Mouse (Mus musculus) olfactory bulb, adult 2 months (tissue): ENCODE data around the gene Glb1.

Source experiments
- CTCF ChIP-seq: fragments of 200-500 bp; IDR thresholded peaks from 2 replicates; pipeline ENCODE4 v1.5.1; 2012; ENCODE audit warnings: low read depth, mild to moderate bottlenecking, low read length, moderate library complexity; ENCODE audit not compliant: insufficient read depth
- POLR2A ChIP-seq: fragments of 200-500 bp; IDR thresholded peaks from 2 replicates; pipeline ENCODE4 v1.6.1; 2012; ENCODE audit warnings: mild to moderate bottlenecking, low read depth, low read length, moderate library complexity; ENCODE audit not compliant: insufficient read depth

DNA sequence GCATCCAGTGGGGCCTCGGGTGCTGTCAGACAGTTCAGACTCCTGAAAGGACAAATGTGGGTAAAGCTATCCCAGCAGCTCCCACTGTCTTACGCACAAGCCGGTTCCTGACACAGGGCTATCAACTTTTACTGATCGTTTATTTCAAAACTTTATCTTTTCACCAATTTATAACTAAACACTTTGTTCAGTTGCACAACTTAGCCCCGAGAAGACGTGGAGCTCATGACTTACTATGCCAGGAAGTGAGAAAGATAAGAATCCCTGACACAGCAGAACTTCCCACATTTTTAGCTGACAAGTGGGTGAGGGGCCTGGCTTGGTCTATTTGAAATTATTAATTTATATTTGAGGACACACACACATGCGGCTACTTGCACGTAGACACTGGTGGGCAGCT, 6.2 kb upstream of the Glb1 start:
- TF ChIP-seq POLR2A (no peak), CTCF (no peak)
